Mouse (Mus musculus): Measurements from ENCODE around the gene Polr2m.
A peak's percentile ranks its signal among the peaks of the same experiment; 100 is the strongest.
"Not testable (repeated sequence)": the region's sequence is repeated elsewhere in the genome, so short reads cannot be mapped to it uniquely, and the experiment has no call there.

Polr2m gene

GRCm38 (mm10) chr9:71485475-71486094 is at the start of gene Polr2m:
TSS of gene Polr2m (minus strand) at chr9:71485935.
- DNase-seq (ENCODE audit: low spot score in 2 of 2): peak; percentile 82 to 86

- DNase-seq (ENCODE audit: low spot score in 2 of 2): no peak
These were observed 49.3 kb upstream of the Polr2m start for GRCm38 (mm10) chr9:71535036-71535435.

- no peak for DNase-seq (ENCODE audit: low spot score in 2 of 2)
These were observed 44.2 kb upstream of the Polr2m start for GRCm38 (mm10) chr9:71529960-71530359.

GRCm38 (mm10) chr9:71527438-71527837 is 41.7 kb upstream of the Polr2m start:
- DNase-seq (ENCODE audit: low spot score in 2 of 2): no peak

- DNase-seq (ENCODE audit: low spot score in 2 of 2): no peak
These were observed 38.2 kb upstream of the Polr2m start for GRCm38 (mm10) chr9:71523901-71524300.

- no peak for DNase-seq (ENCODE audit: low spot score in 2 of 2)
These were observed 34.1 kb upstream of the Polr2m start for GRCm38 (mm10) chr9:71519836-71520235.

GRCm38 (mm10) chr9:71517487-71517886 is 31.8 kb upstream of the Polr2m start:
- DNase-seq (ENCODE audit: low spot score in 2 of 2): no peak

GRCm38 (mm10) chr9:71515862-71516261 is 30.1 kb upstream of the Polr2m start:
- no peak for DNase-seq (ENCODE audit: low spot score in 2 of 2)

- no peak for DNase-seq (ENCODE audit: low spot score in 2 of 2)
These were observed 27.8 kb upstream of the Polr2m start for GRCm38 (mm10) chr9:71513566-71513965.

- no peak for DNase-seq (ENCODE audit: low spot score in 2 of 2)
These were observed 27.2 kb upstream of the Polr2m start for GRCm38 (mm10) chr9:71512899-71513298.

GRCm38 (mm10) chr9:71498391-71499182 is 12.9 kb upstream of the Polr2m start:
- DNase-seq (ENCODE audit: low spot score in 2 of 2): no peak

- DNase-seq (ENCODE audit: low spot score in 2 of 2): no peak
These were observed 10.9 kb upstream of the Polr2m start for GRCm38 (mm10) chr9:71496637-71497036.

GRCm38 (mm10) chr9:71493771-71494170 is 8.0 kb upstream of the Polr2m start:
- no peak for DNase-seq (ENCODE audit: low spot score in 2 of 2)

- DNase-seq (ENCODE audit: low spot score in 2 of 2): no peak
These were observed 6.7 kb upstream of the Polr2m start for GRCm38 (mm10) chr9:71492296-71493025.

- DNase-seq (ENCODE audit: low spot score in 2 of 2): no peak
These were observed 4.3 kb upstream of the Polr2m start for GRCm38 (mm10) chr9:71490076-71490475.

- DNase-seq (ENCODE audit: low spot score in 2 of 2): no peak
These were observed 392 bp upstream of the Polr2m start for GRCm38 (mm10) chr9:71486127-71486526.

GRCm38 (mm10) chr9:71484871-71485474 is 762 bp downstream of the Polr2m start:
- no peak for DNase-seq (ENCODE audit: low spot score in 2 of 2)

GRCm38 (mm10) chr9:71483872-71484271 is 1.9 kb downstream of the Polr2m start:
- DNase-seq (ENCODE audit: low spot score in 2 of 2): not testable (repeated sequence)

- no peak for DNase-seq (ENCODE audit: low spot score in 2 of 2)
These were observed 5.4 kb downstream of the Polr2m start for GRCm38 (mm10) chr9:71480305-71480704.

- no peak for DNase-seq (ENCODE audit: low spot score in 2 of 2)
These were observed 6.3 kb downstream of the Polr2m start for GRCm38 (mm10) chr9:71479413-71479812.

GRCm38 (mm10) chr9:71478596-71478995 is 7.1 kb downstream of the Polr2m start:
- DNase-seq (ENCODE audit: low spot score in 2 of 2): no peak

GRCm38 (mm10) chr9:71476601-71477000 is 9.1 kb downstream of the Polr2m start:
- no peak for DNase-seq (ENCODE audit: low spot score in 2 of 2)
